Mouse (Mus musculus) liver, postnatal 0 days (tissue): Measurements from ENCODE around the gene Atp11a.

Source experiments
- CTCF ChIP-seq: sonication (generic); IDR thresholded peaks from 2 replicates; pipeline ENCODE4 v1.5.1; 2016; ENCODE audit warnings: antibody characterized with exemption, low read depth
- EP300 ChIP-seq: IDR thresholded peaks from 2 replicates; pipeline ENCODE4 v1.6.1; 2016; ENCODE audit warnings: antibody characterized with exemption, low read depth, mild to moderate bottlenecking

DNA sequence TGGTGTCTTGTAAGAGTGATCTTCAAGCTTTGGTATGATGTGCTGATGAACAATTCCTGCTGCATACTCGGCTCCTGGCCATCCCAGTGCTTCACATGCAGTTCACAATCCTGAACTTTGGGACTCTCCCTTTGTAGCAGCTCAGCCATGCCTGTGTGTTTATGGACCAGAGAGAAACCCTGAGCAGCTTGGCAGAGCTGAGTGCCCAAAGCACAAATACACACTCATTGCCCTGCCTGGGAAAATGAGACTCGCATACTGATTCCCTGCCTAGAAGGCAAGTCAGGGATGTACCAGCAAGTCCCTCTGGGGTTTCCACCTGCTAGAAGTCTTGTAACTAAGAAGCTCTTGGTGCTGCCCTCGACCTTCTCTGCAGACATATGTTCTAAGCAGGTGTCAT is 112.8 kb downstream of the Atp11a start:
- TF ChIP-seq CTCF = no peak
- TF ChIP-seq EP300 = no peak
